Mouse (Mus musculus): ENCODE measurements around the gene Fam126a. TPM values are rescaled to one million over a fixed set of nuclear protein-coding genes. Genes with fewer than 3 reads are reported as not detected.

The Fam126a gene
- total RNA-seq, 2 experiments from 2014 or later: 37.3 to 41.6 TPM

Other genes starting within 250 kb of the Fam126a start
- gene Pus7, start 247.0 kb downstream of the Fam126a start, total RNA-seq (2021): 10 to 100 TPM; 19.2 to 24.6 TPM
- 10 to 100 TPM; 22.1 to 22.6 TPM for gene Rint1, start 243.0 kb downstream of the Fam126a start, total RNA-seq (2021)
- gene Tomm7, start 186.5 kb downstream of the Fam126a start, total RNA-seq (2021): 10 to 100 TPM; 73.7 to 74.5 TPM
- 100 to 1,000 TPM; 124 to 125 TPM for gene Klhl7, start 69.9 kb upstream of the Fam126a start, total RNA-seq (2021)
- 10 to 100 TPM; 11.2 to 11.8 TPM for gene Nupl2, start 134.3 kb upstream of the Fam126a start, total RNA-seq (2021)